Mouse (Mus musculus) brain, embryonic 14.5 days (tissue): ENCODE data around the gene Tmem170. TPM values are rescaled to one million over a fixed set of nuclear protein-coding genes. Genes with fewer than 3 reads are reported as not detected.

Source experiments
- DNase-seq: peaks from one replicate; pipeline ENCODE4 v3.0.0-alpha.2; 2011; ENCODE audit warnings: low read depth
- CTCF ChIP-seq: fragments of 200-500 bp; IDR thresholded peaks from 2 replicates; pipeline ENCODE4 v1.5.1; 2012; ENCODE audit warnings: inconsistent platforms, mild to moderate bottlenecking, moderate library complexity, borderline replicate concordance; ENCODE audit not compliant: insufficient read depth, insufficient read length; ENCODE audit errors: extremely low read depth
- POLR2A ChIP-seq: fragments of 200-500 bp; IDR thresholded peaks from 2 replicates; pipeline ENCODE4 v1.6.1; 2012; ENCODE audit warnings: mild to moderate bottlenecking, inconsistent platforms, borderline replicate concordance; ENCODE audit not compliant: poor library complexity, insufficient read depth, insufficient read length, severe bottlenecking; ENCODE audit errors: extremely low read depth
- polyA plus RNA-seq: library from polyadenylated mRNA; depleted of rRNA; stranded (reverse); fragments of >200 nt; gene quantifications from 2 replicates; pipeline ENCODE4 v1.2.3, GENCODE M21; 2012; rRNA removed

Tmem170 gene
- polyA plus RNA-seq, 1 experiment: 4.1 TPM

GRCm38 (mm10) chr8:111821199-111821598, 55.4 kb downstream of the Tmem170 start:
- TF ChIP-seq POLR2A: no peak
- TF ChIP-seq CTCF: no peak
- DNase-seq: no peak

GRCm38 (mm10) chr8:111820691-111821090, 55.9 kb downstream of the Tmem170 start:
- TF ChIP-seq CTCF (no peak), POLR2A (no peak)
- DNase-seq: no peak

- no peak for TF ChIP-seq CTCF
- no peak for TF ChIP-seq POLR2A
These were observed 56.5 kb downstream of the Tmem170 start for GRCm38 (mm10) chr8:111820018-111820417.

GRCm38 (mm10) chr8:111818556-111818955, 58.0 kb downstream of the Tmem170 start:
- no peak for DNase-seq
- TF ChIP-seq POLR2A: no peak
- no peak for TF ChIP-seq CTCF

More at GRCm38 (mm10) chr8:111820018-111820417, 56.5 kb downstream of the Tmem170 start:
- DNase-seq: no peak

GRCm38 (mm10) chr8:111815078-111815477, 61.5 kb downstream of the Tmem170 start:
- TF ChIP-seq CTCF: no peak
- no peak for DNase-seq

GRCm38 (mm10) chr8:111813818-111814217, 62.7 kb downstream of the Tmem170 start:
- DNase-seq: no peak
- TF ChIP-seq CTCF (no peak), POLR2A (no peak)

Other genes starting within 250 kb of the Tmem170 start
- 0.58 and 0.68 TPM in 2 replicates for gene Ldhd, start 246.4 kb downstream of the Tmem170 start, polyA plus RNA-seq
- gene Zfp1, start 233.3 kb downstream of the Tmem170 start, polyA plus RNA-seq: 25.6 and 25.9 TPM in 2 replicates
- gene Ctrb1, start 185.7 kb downstream of the Tmem170 start, polyA plus RNA-seq: 0.10 and 0.22 TPM in 2 replicates
- 101 and 113 TPM in 2 replicates for gene Bcar1, start 132.9 kb downstream of the Tmem170 start, polyA plus RNA-seq
- 65.0 and 97.6 TPM in 2 replicates for gene Cfdp1, start 22.5 kb downstream of the Tmem170 start, polyA plus RNA-seq
- gene Chst5, start 33.7 kb upstream of the Tmem170 start, polyA plus RNA-seq: 3.6 and 3.9 TPM in 2 replicates
- gene Tmem231, start 57.1 kb upstream of the Tmem170 start, polyA plus RNA-seq: 16.8 and 17.2 TPM in 2 replicates
- gene Gabarapl2, start 64.0 kb upstream of the Tmem170 start, polyA plus RNA-seq: 164 TPM in 2 replicates
- 9.7 and 10.4 TPM in 2 replicates for gene Adat1, start 115.6 kb upstream of the Tmem170 start, polyA plus RNA-seq
- 93.8 and 116 TPM in 2 replicates for gene Kars, start 134.6 kb upstream of the Tmem170 start, polyA plus RNA-seq
- 26.8 and 41.1 TPM in 2 replicates for gene Terf2ip, start 134.6 kb upstream of the Tmem170 start, polyA plus RNA-seq
- gene Gm6793, start 138.3 kb upstream of the Tmem170 start, polyA plus RNA-seq: 0.08 and 0.15 TPM in 2 replicates